Mouse (Mus musculus): ENCODE measurements around the gene Smad1.

GRCm38 (mm10) chr8:79297763-79298162, 101.6 kb downstream of the Smad1 start:
- TF ChIP-seq POLR2A (IDR thresholded peaks at IDR 0.05; ENCODE audit: control insufficient read depth, extremely low read depth, insufficient read depth, low read length, poor library complexity) (no peak), CTCF (IDR thresholded peaks at IDR 0.05; ENCODE audit: borderline replicate concordance, control insufficient read depth, extremely low read depth, insufficient read depth, low read length, poor library complexity) (no peak)
